Mouse (Mus musculus) CH12.LX (cell line): Measurements from ENCODE around the gene Fbxo42.

ENCODE experiments used
- CTCF ChIP-seq, 2 experiments: IDR thresholded peaks in 1 of 2; conservative IDR thresholded peaks in 1 of 2; 2 replicates each; pipeline ENCODE4 v1.5.1; 2011 to 2012; ENCODE audit warnings: low read depth in 2 of 2, low read length in 2 of 2, improper control_type of control experiment in 1 of 2, inconsistent platforms in 1 of 2, mild to moderate bottlenecking in 1 of 2, moderate library complexity in 1 of 2
- EP300 ChIP-seq: IDR thresholded peaks from 2 replicates; pipeline ENCODE4 v1.6.1; 2011; ENCODE audit warnings: low read length, improper control_type of control experiment
- ETS1 ChIP-seq: conservative IDR thresholded peaks from 2 replicates; pipeline ENCODE4 v1.6.1; 2012; ENCODE audit warnings: low read depth, mild to moderate bottlenecking, inconsistent platforms, low read length, improper control_type of control experiment, moderate library complexity
- MYC ChIP-seq: IDR thresholded peaks from 2 replicates; pipeline ENCODE4 v1.6.1; 2011; ENCODE audit warnings: low read depth, mild to moderate bottlenecking, improper control_type of control experiment, low read length
- POLR2A ChIP-seq: IDR thresholded peaks from 2 replicates; pipeline ENCODE4 v1.6.1; 2011; ENCODE audit warnings: low read depth, mild to moderate bottlenecking, improper control_type of control experiment, low read length
- POLR2AphosphoS2 ChIP-seq: IDR thresholded peaks from 2 replicates; pipeline ENCODE4 v1.6.1; 2011; ENCODE audit warnings: low read depth, low read length, improper control_type of control experiment
- SIN3A ChIP-seq: IDR thresholded peaks from 2 replicates; pipeline ENCODE4 v1.6.1; 2012; ENCODE audit warnings: low read length, improper control_type of control experiment, inconsistent platforms
- ZC3H11A ChIP-seq: IDR thresholded peaks from 2 replicates; pipeline ENCODE4 v1.6.1; 2012; ENCODE audit warnings: low read depth, mild to moderate bottlenecking, inconsistent platforms, low read length, improper control_type of control experiment

- TF ChIP-seq POLR2AphosphoS2 (no peak), POLR2A (no peak), EP300 (no peak), CTCF (conservative IDR thresholded peaks at IDR 0.05 in 1 of 2, IDR thresholded peaks at IDR 0.05 in 1 of 2; ENCODE audit: low read depth in 2 of 2, low read length in 2 of 2) (no peak), ETS1 (no peak), MYC (no peak), SIN3A (no peak), ZC3H11A (no peak)
Measured at GRCm38 (mm10) chr4:141132191-141132590, 15.5 kb upstream of the Fbxo42 start.
